Mouse (Mus musculus) liver, embryonic 14.5 days (tissue): Measurements from ENCODE around the gene Zbtb37. TPM values are rescaled to one million over a fixed set of nuclear protein-coding genes. Genes with fewer than 3 reads are reported as not detected.

Experiments
- ATAC-seq: fragments of 200-750 bp; cut with Nextera tagmentation; 2 replicates; pipeline ENCODE4 v1.8.0; 2017; ENCODE audit warnings: moderate number of reproducible peaks, mild to moderate bottlenecking, moderate library complexity; ENCODE audit not compliant: insufficient read depth
- DNase-seq, 3 experiments: peaks; one replicate each; pipeline ENCODE4 v3.0.0-alpha.2; 2012 to 2013; ENCODE audit warnings: low read depth in 3 of 3, low spot score in 3 of 3
- H3K27ac ChIP-seq: fragments of 300-500 bp; sonication (generic); 2 replicates; pipeline ENCODE4 v1.5.1; 2014; ENCODE audit warnings: moderate library complexity, mild to moderate bottlenecking, control low read depth, inconsistent platforms
- H3K27me3 ChIP-seq: fragments of 300-500 bp; sonication (generic); 2 replicates; pipeline ENCODE4 v1.6.1; 2014; ENCODE audit warnings: mild to moderate bottlenecking, low read length, moderate library complexity; ENCODE audit not compliant: control insufficient read depth, insufficient read depth
- H3K36me3 ChIP-seq: fragments of 300-500 bp; sonication (generic); replicated peaks from 2 replicates; pipeline ENCODE4 v1.6.1; 2014; ENCODE audit warnings: low read depth; ENCODE audit not compliant: control insufficient read depth, insufficient read depth
- H3K4me1 ChIP-seq, 2 experiments: fragments of 200-500 bp in 1 of 2; fragments of 300-500 bp in 1 of 2; sonication (generic) in 1 of 2; replicated peaks; 2 replicates each; pipeline ENCODE4 v1.6.1; 2012 to 2014; ENCODE audit warnings: antibody characterized with exemption in 1 of 2, inconsistent platforms in 1 of 2, low read length in 1 of 2; ENCODE audit not compliant: control insufficient read depth in 2 of 2, insufficient read depth in 2 of 2
- H3K4me2 ChIP-seq: fragments of 300-500 bp; sonication (generic); 2 replicates; pipeline ENCODE4 v1.6.1; 2014; ENCODE audit warnings: low read depth, mild to moderate bottlenecking, control low read depth, moderate library complexity
- H3K4me3 ChIP-seq, 2 experiments: fragments of 200-500 bp in 1 of 2; fragments of 300-500 bp in 1 of 2; sonication (generic) in 1 of 2; 2 replicates each; pipeline ENCODE4 v1.5.1; 2012 to 2014; ENCODE audit warnings: low read depth in 2 of 2, low read length in 2 of 2, mild to moderate bottlenecking in 2 of 2, control low read depth in 1 of 2, inconsistent platforms in 1 of 2, moderate library complexity in 1 of 2; ENCODE audit not compliant: insufficient read depth in 1 of 2
- H3K9ac ChIP-seq: fragments of 300-500 bp; sonication (generic); replicated peaks from 2 replicates; pipeline ENCODE4 v1.6.1; 2014; ENCODE audit warnings: mild to moderate bottlenecking, control low read depth, moderate library complexity
- H3K9me3 ChIP-seq: fragments of 300-500 bp; sonication (generic); 2 replicates; pipeline ENCODE4 v1.6.1; 2016; ENCODE audit warnings: low read length, mixed read lengths; ENCODE audit not compliant: control insufficient read depth
- CTCF ChIP-seq: IDR thresholded peaks from 2 replicates; pipeline ENCODE4 v1.5.1; 2016; ENCODE audit warnings: antibody characterized with exemption, low read depth, control low read depth
- EP300 ChIP-seq: IDR thresholded peaks from 2 replicates; pipeline ENCODE4 v1.6.1; 2016; ENCODE audit warnings: antibody characterized with exemption, low read depth
- WGBS: fragments of 180-500 bp; shearing (Covaris S2); extraction: QIAGEN DNeasy Blood & Tissue Kit; methylation state at CpG from one replicate; pipeline ENCODE4 v1.1.7; 2014; ENCODE audit not compliant: insufficient replicate concordance; 5-methylcytosine and 5-hydroxymethylcytosine counted together
- polyA plus RNA-seq, 2 experiments: library from polyadenylated mRNA; depleted of rRNA in 1 of 2; stranded (reverse) in 1 of 2; unstranded in 1 of 2; fragments of >200 nt; fragmentation: Nextera tagmentation in 1 of 2; extraction: Ambion mirVana in 1 of 2; gene quantifications; 2 replicates each; pipeline versions ENCODE4 v1.2.1 to v1.2.3; 2012 to 2014

The Zbtb37 gene
- polyA plus RNA-seq, 2 experiments, result 0.73 to 1.8 TPM

GRCm38 (mm10) chr1:161016378-161016777, 18.3 kb downstream of the Zbtb37 start:
- H3K4me2 ChIP-seq, result no peak overlapping the region
- H3K4me1 ChIP-seq, result no peaks in the 10 kb centered on the region
- no peak overlapping the region for H3K4me3 ChIP-seq
- H3K9me3 ChIP-seq, result no peaks in the 10 kb centered on the region
- H3K9ac ChIP-seq, result no peak overlapping the region
- ATAC-seq, result no peak
- no peaks in the 10 kb centered on the region for H3K36me3 ChIP-seq
- no peaks in the 10 kb centered on the region for H3K27me3 ChIP-seq
- no peak for DNase-seq
- TF ChIP-seq CTCF, result no peak
- no peak for TF ChIP-seq EP300
- no peak overlapping the region for H3K27ac ChIP-seq
- WGBS, result 58% methylated on average over 2 of the region's 2 CpGs

DNA sequence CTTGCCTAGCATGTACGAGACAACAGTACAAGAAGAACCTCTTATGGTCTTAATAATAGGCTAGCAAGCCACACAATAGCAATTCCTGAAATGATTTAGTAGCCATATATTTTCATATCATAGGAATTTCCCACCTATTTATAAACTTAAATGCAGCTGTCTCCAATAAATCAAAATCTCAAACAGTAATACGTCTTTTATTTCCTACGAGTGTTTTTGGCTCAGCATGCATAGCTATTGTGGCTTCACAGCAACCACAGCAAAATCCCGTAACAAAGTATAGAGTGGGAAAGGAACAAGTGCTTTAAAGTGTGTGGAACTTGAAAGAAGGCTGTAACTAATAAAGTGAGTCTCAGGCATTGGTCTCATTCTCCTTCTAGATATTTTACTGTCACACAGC, 24.2 kb downstream of the Zbtb37 start:
- Histone ChIP-seq H3K9me3 (no peaks in the 10 kb centered on the region), H3K27ac (no peak overlapping the region), H3K9ac (no peak overlapping the region), H3K4me2 (no peak overlapping the region), H3K4me1 (no peaks in the 10 kb centered on the region), H3K36me3 (no peaks in the 10 kb centered on the region), H3K4me3 (no peak overlapping the region), H3K27me3 (no peaks in the 10 kb centered on the region)
- WGBS, result 84% methylated on average over 4 of the region's 4 CpGs
- TF ChIP-seq EP300, result no peak
- DNase-seq, result no peak
- ATAC-seq, result no peak

- H3K27me3 ChIP-seq, result no peaks in the 10 kb centered on the region
- H3K4me2 ChIP-seq, result no peak overlapping the region
- no peak overlapping the region for H3K4me3 ChIP-seq
- 70% methylated on average over 2 of the region's 2 CpGs for WGBS
- ATAC-seq (no peak), DNase-seq (no peak)
- TF ChIP-seq CTCF (no peak), EP300 (no peak)
- no peak overlapping the region for H3K9ac ChIP-seq
- H3K9me3 ChIP-seq, result no peaks in the 10 kb centered on the region
- H3K36me3 ChIP-seq, result no peaks in the 10 kb centered on the region
- H3K27ac ChIP-seq, result no peak overlapping the region
- no peaks in the 10 kb centered on the region for H3K4me1 ChIP-seq
These were observed 26.6 kb downstream of the Zbtb37 start for GRCm38 (mm10) chr1:161008038-161008437.

DNA sequence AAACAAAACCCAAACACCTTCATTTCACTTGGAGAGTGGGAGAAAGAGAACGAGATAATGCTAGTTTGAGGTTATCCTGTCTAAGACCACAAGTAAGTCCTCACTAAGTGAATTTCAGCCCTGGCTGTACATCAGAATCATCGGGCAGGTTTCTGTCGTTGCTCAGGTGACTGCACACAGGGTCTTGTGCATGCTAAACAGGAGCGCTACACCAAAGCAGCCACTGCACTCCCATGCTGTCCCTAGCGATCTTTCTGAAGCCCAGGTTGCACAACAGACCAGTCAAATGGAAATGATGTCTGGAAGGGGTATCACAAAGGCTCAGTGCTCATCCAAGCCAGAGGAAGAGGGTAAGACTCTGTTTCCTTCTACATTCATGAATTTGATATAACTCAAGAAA, 28.2 kb downstream of the Zbtb37 start:
- no peaks in the 10 kb centered on the region for H3K9me3 ChIP-seq
- H3K4me2 ChIP-seq, result no peak overlapping the region
- WGBS, result 67% methylated on average over 5 of the region's 5 CpGs
- H3K4me1 ChIP-seq, result no peaks in the 10 kb centered on the region
- TF ChIP-seq EP300 (no peak), CTCF (no peak)
- H3K36me3 ChIP-seq, result no peaks in the 10 kb centered on the region
- no peak overlapping the region for H3K4me3 ChIP-seq
- no peaks in the 10 kb centered on the region for H3K27me3 ChIP-seq
- DNase-seq (no peak), ATAC-seq (no peak)
- H3K9ac ChIP-seq, result no peak overlapping the region
- no peak overlapping the region for H3K27ac ChIP-seq

GRCm38 (mm10) chr1:161005526-161005925, 29.1 kb downstream of the Zbtb37 start:
- no peak for TF ChIP-seq CTCF
- TF ChIP-seq EP300, result no peak
- no peaks in the 10 kb centered on the region for H3K36me3 ChIP-seq
- no peak overlapping the region for H3K4me2 ChIP-seq
- no peak overlapping the region for H3K27ac ChIP-seq
- H3K27me3 ChIP-seq, result no peaks in the 10 kb centered on the region
- H3K4me1 ChIP-seq, result no peaks in the 10 kb centered on the region
- no peaks in the 10 kb centered on the region for H3K9me3 ChIP-seq
- no peak overlapping the region for H3K9ac ChIP-seq
- H3K4me3 ChIP-seq, result no peak overlapping the region
- WGBS, result 45% methylated on average over 3 of the region's 3 CpGs
- no peak for DNase-seq
- no peak for ATAC-seq
